Mouse (Mus musculus) G1E (cell line): ENCODE data around the gene Anapc13. TPM values are rescaled to one million over a fixed set of nuclear protein-coding genes. Genes with fewer than 3 reads are reported as not detected.

Experiments
- ATAC-seq: 2 replicates; pipeline ENCODE4 v1.8.0; 2016; ENCODE audit warnings: mild to moderate bottlenecking; ENCODE audit not compliant: insufficient number of reproducible peaks, poor library complexity, low FRiP score, severe bottlenecking; ENCODE audit errors: extremely low read depth
- DNase-seq: peaks from one replicate; pipeline ENCODE4 v3.0.0; 2012; ENCODE audit warnings: low spot score
- H3K27me3 ChIP-seq: 2 replicates; pipeline ENCODE4 v1.6.1; 2012; ENCODE audit warnings: mild to moderate bottlenecking, low read length, inconsistent platforms; ENCODE audit not compliant: insufficient read depth
- H3K36me3 ChIP-seq: replicated peaks from 2 replicates; pipeline ENCODE3; 2012; ENCODE audit warnings: mild to moderate bottlenecking, inconsistent platforms
- H3K4me1 ChIP-seq: 2 replicates; pipeline ENCODE4 v1.6.1; 2012; ENCODE audit warnings: low read depth, low read length, inconsistent platforms, mixed read lengths; ENCODE audit not compliant: insufficient read depth
- H3K4me3 ChIP-seq: 2 replicates; pipeline ENCODE4 v1.5.1; 2012; ENCODE audit warnings: low read depth, mild to moderate bottlenecking, inconsistent platforms, low read length, moderate library complexity, mixed read lengths
- H3K9me3 ChIP-seq: replicated peaks from 2 replicates; pipeline ENCODE4 v1.6.1; 2012; ENCODE audit warnings: inconsistent platforms
- CTCF ChIP-seq: IDR thresholded peaks from 2 replicates; pipeline ENCODE4 v1.5.1; 2012; ENCODE audit warnings: low read depth, low read length, inconsistent platforms, mixed read lengths
- GATA1 ChIP-seq: IDR thresholded peaks from 2 replicates; pipeline ENCODE4 v1.6.1; 2012; ENCODE audit warnings: borderline replicate concordance, low read length, inconsistent platforms, mixed read lengths
- GATA2 ChIP-seq: IDR thresholded peaks from 2 replicates; pipeline ENCODE4 v1.6.1; 2012; ENCODE audit warnings: low read depth, low read length, inconsistent platforms, borderline replicate concordance
- POLR2AphosphoS5 ChIP-seq: IDR thresholded peaks from 2 replicates; pipeline ENCODE4 v1.6.1; 2012; ENCODE audit warnings: low read depth, low read length, inconsistent platforms; ENCODE audit not compliant: insufficient replicate concordance
- TAL1 ChIP-seq: conservative IDR thresholded peaks from 2 replicates; pipeline ENCODE4 v1.6.1; 2012; ENCODE audit warnings: low read depth, low read length, inconsistent platforms, mixed read lengths
- polyA plus RNA-seq: library from polyadenylated mRNA; stranded (reverse); fragments of >175 nt; gene quantifications from 2 replicates; pipeline ENCODE4 v1.2.3, GENCODE M21; 2012
- total RNA-seq, 2 experiments: library from RNA; stranded (forward) in 1 of 2; stranded (reverse) in 1 of 2; fragments of 200-1000 nt in 1 of 2; fragments of >200 nt in 1 of 2; fragmentation: Nextera tagmentation in 1 of 2; gene quantifications; 2 replicates each; pipeline ENCODE4 v1.2.3; 2014 to 2017

Gene Anapc13
- total and polyA plus RNA-seq, 3 experiments, result 39.3 to 137 (median 55.8) TPM

GRCm38 (mm10) chr9:102637115-102637514, 11.0 kb downstream of the Anapc13 start:
- no peak for TF ChIP-seq GATA2
- TF ChIP-seq CTCF, result no peak
- TF ChIP-seq POLR2AphosphoS5, result no peak
- no peak for TF ChIP-seq GATA1
- no peak for TF ChIP-seq TAL1
- Histone ChIP-seq H3K9me3 (no peaks in the 10 kb centered on the region), H3K4me1 (0 out of 2 replicates have a peak, but pooled peaks cover 3% of the 10 kb centered on the region), H3K4me3 (no peak overlapping the region), H3K36me3 (peaks cover 32% of the 10 kb centered on the region), H3K27me3 (peaks cover 10% of the 10 kb centered on the region)
- no peak for DNase-seq
- no peak for ATAC-seq

DNA sequence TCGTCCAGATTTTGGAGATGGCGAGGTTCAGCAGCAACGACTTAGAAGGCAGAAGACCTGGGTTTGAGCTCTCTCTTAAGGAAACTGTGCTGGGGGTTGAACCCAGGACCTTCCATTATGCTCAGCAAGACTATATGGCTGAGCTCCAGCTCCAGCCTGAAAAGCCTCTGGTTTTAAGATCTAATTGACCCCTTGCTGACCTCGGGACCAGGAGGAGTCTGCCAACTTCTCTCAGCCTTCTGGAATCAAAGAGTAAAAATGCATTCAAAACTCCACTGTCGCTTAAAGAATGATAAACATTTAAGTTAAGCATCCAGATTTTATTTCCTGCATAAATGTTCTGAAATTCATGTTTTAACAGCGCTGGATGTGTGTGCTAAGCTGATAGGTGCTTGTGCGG, 12.9 kb downstream of the Anapc13 start:
- DNase-seq, result no peak
- no peaks in the 10 kb centered on the region for H3K9me3 ChIP-seq
- TF ChIP-seq CTCF (no peak), GATA2 (no peak), POLR2AphosphoS5 (no peak), TAL1 (no peak), GATA1 (no peak)
- peaks cover 10% of the 10 kb centered on the region for H3K27me3 ChIP-seq
- H3K36me3 ChIP-seq, result peaks cover 17% of the 10 kb centered on the region
- no peak overlapping the region for H3K4me3 ChIP-seq
- no peak for ATAC-seq
- 0 out of 2 replicates have a peak, but pooled peaks cover 3% of the 10 kb centered on the region for H3K4me1 ChIP-seq

- TF ChIP-seq TAL1 (no peak), GATA1 (no peak), POLR2AphosphoS5 (no peak), CTCF (no peak), GATA2 (no peak)
- ATAC-seq, result no peak
- H3K4me3 ChIP-seq, result no peak overlapping the region
- DNase-seq, result no peak
- no peaks in the 10 kb centered on the region for H3K9me3 ChIP-seq
- peaks cover 12% of the 10 kb centered on the region for H3K36me3 ChIP-seq
- peaks cover 10% of the 10 kb centered on the region for H3K27me3 ChIP-seq
- 0 out of 2 replicates have a peak, but pooled peaks cover 3% of the 10 kb centered on the region for H3K4me1 ChIP-seq
These were observed 13.4 kb downstream of the Anapc13 start for GRCm38 (mm10) chr9:102639510-102639909.

DNA sequence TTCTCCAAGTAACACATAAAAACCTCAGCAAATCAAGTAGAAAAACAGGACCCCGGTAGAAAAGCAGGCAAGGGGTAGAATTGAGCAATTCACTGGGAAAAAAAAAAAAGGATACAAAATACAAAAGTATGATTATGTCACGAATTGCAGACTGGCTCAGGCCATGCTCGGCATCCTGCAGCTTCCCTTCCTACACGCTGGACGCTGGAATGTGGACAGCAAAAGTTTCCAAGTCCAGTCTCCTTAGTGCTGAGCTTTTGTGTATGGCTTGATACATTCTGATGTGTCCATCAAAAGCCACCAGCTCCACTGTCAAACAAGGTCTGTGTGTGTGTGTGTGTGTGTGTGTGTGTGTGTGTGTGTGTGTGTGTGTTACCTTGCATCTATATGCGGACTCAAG, 15.4 kb downstream of the Anapc13 start:
- Histone ChIP-seq H3K27me3 (peaks cover 10% of the 10 kb centered on the region), H3K9me3 (no peaks in the 10 kb centered on the region), H3K36me3 (no peaks in the 10 kb centered on the region), H3K4me3 (no peak overlapping the region), H3K4me1 (0 out of 2 replicates have a peak, but pooled peaks cover 3% of the 10 kb centered on the region)
- TF ChIP-seq GATA1, result no peak
- no peak for TF ChIP-seq GATA2
- ATAC-seq (no peak), DNase-seq (no peak)

DNA sequence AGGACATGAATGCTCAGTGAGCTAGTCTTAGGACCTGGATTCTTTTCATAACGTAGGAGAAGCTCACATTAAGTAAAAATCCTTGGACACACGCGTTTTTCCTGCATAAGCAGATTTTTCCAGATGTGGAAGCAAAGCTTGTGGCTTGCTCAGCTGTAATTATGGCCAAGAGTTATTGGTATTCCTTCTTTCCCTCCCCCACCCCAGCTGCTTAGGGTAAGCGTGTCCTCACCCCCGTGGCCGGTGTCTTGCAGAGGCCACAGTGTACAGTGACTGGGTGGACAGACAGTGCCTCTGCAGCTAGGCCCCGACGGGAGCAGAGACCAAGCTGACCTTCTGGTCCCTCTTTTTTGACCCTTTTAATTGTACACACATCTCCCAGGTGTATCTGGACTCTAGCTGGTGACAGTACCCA, 17.0 kb downstream of the Anapc13 start:
- H3K27me3 ChIP-seq, result peaks cover 3% of the 10 kb centered on the region; the same call in 1 of the 2 replicates
- H3K4me1 ChIP-seq, result no peaks in the 10 kb centered on the region
- no peaks in the 10 kb centered on the region for H3K9me3 ChIP-seq
- DNase-seq (no peak), ATAC-seq (no peak)
- no peak overlapping the region for H3K4me3 ChIP-seq
- no peaks in the 10 kb centered on the region for H3K36me3 ChIP-seq
- TF ChIP-seq POLR2AphosphoS5 (no peak), TAL1 (no peak), GATA1 (no peak), CTCF (no peak), GATA2 (no peak)

DNA sequence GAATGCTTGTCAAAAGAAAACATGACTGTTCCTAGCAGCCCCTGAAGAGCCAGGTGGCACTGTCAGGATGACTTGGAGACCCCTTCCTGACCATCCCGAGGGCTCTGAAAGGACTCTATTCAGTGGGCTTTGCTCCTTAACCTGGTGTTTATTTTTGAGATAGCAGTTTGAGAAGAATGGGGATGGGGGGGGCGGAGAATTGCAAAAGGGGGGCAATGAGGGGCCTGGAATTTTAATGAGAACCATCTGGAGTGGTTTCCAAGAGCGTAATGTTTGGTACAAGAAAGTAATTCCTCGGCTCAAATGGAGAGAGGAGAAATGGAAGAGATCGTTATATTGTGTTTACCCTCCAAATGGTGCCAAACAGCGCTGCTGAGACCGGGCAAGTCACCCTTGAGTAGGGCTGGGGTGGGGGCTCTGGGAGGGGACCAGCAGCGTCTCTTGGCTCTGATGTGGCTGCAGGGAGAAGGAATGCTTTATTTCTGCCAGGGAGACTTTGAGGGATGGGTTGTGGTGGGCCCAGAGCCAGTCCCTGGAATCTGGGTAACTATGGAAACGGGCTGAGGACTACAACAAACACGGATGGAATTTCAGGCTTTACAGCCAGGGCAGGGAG, 17.5 kb downstream of the Anapc13 start:
- TF ChIP-seq GATA2 (no peak), GATA1 (no peak), TAL1 (no peak), POLR2AphosphoS5 (no peak), CTCF (no peak)
- H3K9me3 ChIP-seq, result no peaks in the 10 kb centered on the region
- DNase-seq (no peak), ATAC-seq (no peak)
- H3K4me1 ChIP-seq, result no peaks in the 10 kb centered on the region
- H3K27me3 ChIP-seq, result 0 out of 2 replicates have a peak, but pooled peaks cover 3% of the 10 kb centered on the region
- H3K36me3 ChIP-seq, result no peaks in the 10 kb centered on the region
- H3K4me3 ChIP-seq, result no peak overlapping the region

GRCm38 (mm10) chr9:102645119-102645695, 19.1 kb downstream of the Anapc13 start:
- no peaks in the 10 kb centered on the region for H3K9me3 ChIP-seq
- TF ChIP-seq GATA1 (no peak), CTCF (no peak), GATA2 (no peak), TAL1 (no peak), POLR2AphosphoS5 (no peak)
- DNase-seq, result no peak
- no peak overlapping the region for H3K4me3 ChIP-seq
- no peak for ATAC-seq
- H3K4me1 ChIP-seq, result no peaks in the 10 kb centered on the region
- H3K27me3 ChIP-seq, result no peaks in the 10 kb centered on the region
- no peaks in the 10 kb centered on the region for H3K36me3 ChIP-seq
